Mouse (Mus musculus) lung, embryonic 14.5 days (tissue): ENCODE data around the gene Tubb2b. TPM values are rescaled to one million over a fixed set of nuclear protein-coding genes. Genes with fewer than 3 reads are reported as not detected.

ENCODE experiments used
- ATAC-seq: fragments of 200-750 bp; cut with Nextera tagmentation; 2 replicates; pipeline ENCODE4 v1.8.0; 2017; ENCODE audit warnings: mild to moderate bottlenecking, moderate TSS enrichment, moderate library complexity; ENCODE audit not compliant: insufficient read depth
- DNase-seq: peaks from one replicate; pipeline ENCODE4 v3.0.0-alpha.2; 2015
- H3K27ac ChIP-seq: fragments of 300-500 bp; sonication (generic); 2 replicates; pipeline ENCODE4 v1.5.1; 2014; ENCODE audit warnings: low read depth, mild to moderate bottlenecking, moderate library complexity
- H3K27me3 ChIP-seq: fragments of 300-500 bp; sonication (generic); 2 replicates; pipeline ENCODE4 v1.6.1; 2014; ENCODE audit warnings: low read length, control low read depth; ENCODE audit not compliant: insufficient read depth
- H3K36me3 ChIP-seq: fragments of 300-500 bp; sonication (generic); 2 replicates; pipeline ENCODE4 v1.6.1; 2014; ENCODE audit warnings: control low read depth; ENCODE audit not compliant: insufficient read depth
- H3K4me1 ChIP-seq: fragments of 300-500 bp; sonication (generic); 2 replicates; pipeline ENCODE4 v1.6.1; 2014; ENCODE audit warnings: antibody characterized with exemption, control low read depth; ENCODE audit not compliant: insufficient read depth
- H3K4me2 ChIP-seq: fragments of 300-500 bp; sonication (generic); 2 replicates; pipeline ENCODE4 v1.6.1; 2014; ENCODE audit warnings: mild to moderate bottlenecking
- H3K4me3 ChIP-seq: fragments of 300-500 bp; sonication (generic); 2 replicates; pipeline ENCODE4 v1.5.1; 2014; ENCODE audit warnings: low read depth, low read length
- H3K9ac ChIP-seq: fragments of 300-500 bp; sonication (generic); 2 replicates; pipeline ENCODE4 v1.6.1; 2014
- H3K9me3 ChIP-seq: fragments of 300-500 bp; sonication (generic); 2 replicates; pipeline ENCODE4 v1.6.1; 2016; ENCODE audit warnings: low read depth, low read length, control low read depth
- CTCF ChIP-seq: IDR thresholded peaks from 2 replicates; pipeline ENCODE4 v1.5.1; 2016; ENCODE audit warnings: antibody characterized with exemption, low read depth
- WGBS: fragments of 180-500 bp; shearing (Covaris S2); extraction: QIAGEN DNeasy Blood & Tissue Kit; methylation state at CpG from one replicate; pipeline ENCODE4 v1.1.7; 2014; 5-methylcytosine and 5-hydroxymethylcytosine counted together
- polyA plus RNA-seq: library from polyadenylated mRNA; unstranded; fragments of >200 nt; fragmentation: Nextera tagmentation; extraction: Ambion mirVana; gene quantifications from 2 replicates; pipeline ENCODE4 v1.2.1, GENCODE M21; 2014

The Tubb2b gene
- polyA plus RNA-seq, 1 experiment from 2014 or later, result 15.9 TPM

GRCm38 (mm10) chr13:34114654-34115053 is 15.6 kb downstream of the Tubb2b start:
- no peak for DNase-seq
- TF ChIP-seq CTCF, result no peak
- no peak overlapping the region for H3K9ac ChIP-seq
- ATAC-seq, result no peak
- no peaks in the 10 kb centered on the region for H3K9me3 ChIP-seq
- no peaks in the 10 kb centered on the region for H3K27me3 ChIP-seq
- H3K4me3 ChIP-seq, result no peak overlapping the region
- no peaks in the 10 kb centered on the region for H3K4me1 ChIP-seq
- no peak overlapping the region for H3K27ac ChIP-seq
- H3K36me3 ChIP-seq, result no peaks in the 10 kb centered on the region
- 84% methylated on average over 4 of the region's 4 CpGs for WGBS
- no peak overlapping the region for H3K4me2 ChIP-seq

DNA sequence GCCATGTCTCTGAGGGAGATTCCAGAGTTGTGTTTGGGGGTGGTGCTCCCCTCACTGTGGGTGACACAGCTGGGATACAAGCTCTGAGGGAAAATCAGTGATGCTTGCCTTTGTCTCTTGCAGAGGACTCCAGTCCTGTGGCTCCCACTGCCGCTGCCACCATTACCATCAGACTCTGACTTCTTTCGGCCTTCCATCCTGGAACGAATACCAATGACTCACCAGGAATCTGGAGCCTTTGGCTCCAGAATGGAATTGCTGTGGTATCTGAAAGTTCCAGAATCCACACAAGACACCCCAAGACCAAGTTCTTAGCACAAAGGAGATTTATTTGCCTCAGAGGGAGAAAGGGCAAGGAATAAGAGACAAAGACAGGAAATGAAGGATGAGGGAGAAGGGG is 17.2 kb downstream of the Tubb2b start:
- 90% methylated on average over 3 of the region's 3 CpGs for WGBS
- Histone ChIP-seq H3K27ac (no peak overlapping the region), H3K4me3 (no peak overlapping the region), H3K27me3 (no peaks in the 10 kb centered on the region), H3K4me2 (no peak overlapping the region), H3K9ac (no peak overlapping the region), H3K9me3 (no peaks in the 10 kb centered on the region), H3K4me1 (no peaks in the 10 kb centered on the region), H3K36me3 (no peaks in the 10 kb centered on the region)
- no peak for TF ChIP-seq CTCF
- no peak for ATAC-seq
- no peak for DNase-seq

DNA sequence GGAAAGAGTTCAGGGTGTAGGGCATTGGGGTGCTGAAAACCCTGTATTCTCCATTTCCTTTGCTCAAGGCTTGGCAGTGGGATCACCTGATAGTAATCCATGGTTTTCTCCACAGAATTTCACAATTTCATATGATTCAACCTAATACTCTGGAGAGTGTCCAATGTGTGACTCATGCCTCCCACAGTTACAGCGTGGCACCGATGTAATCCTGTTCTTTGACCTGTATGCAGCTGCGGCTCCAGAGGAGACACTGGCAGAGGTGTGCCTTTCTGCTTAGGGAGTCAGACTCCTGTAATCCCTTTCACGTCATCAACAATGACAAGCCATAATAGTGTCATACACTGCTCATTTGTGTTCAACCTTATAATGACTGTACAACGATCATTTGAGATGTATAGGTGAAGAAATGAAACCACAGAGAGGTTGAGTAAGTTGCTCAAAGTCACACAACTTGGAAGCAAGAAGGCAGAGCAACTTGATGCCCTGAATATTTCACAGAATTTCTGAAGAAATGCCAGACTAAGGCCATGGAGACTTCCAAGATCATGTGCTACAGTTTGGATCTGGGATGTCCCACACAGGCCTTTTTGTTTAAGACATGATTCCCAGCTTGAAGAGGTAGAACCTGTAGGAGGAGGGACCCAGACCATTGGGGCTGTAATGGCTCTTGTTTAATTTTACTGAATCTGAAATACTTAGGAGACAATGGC is 17.7 kb downstream of the Tubb2b start:
- TF ChIP-seq CTCF, result no peak
- Histone ChIP-seq H3K4me2 (no peak overlapping the region), H3K27ac (no peak overlapping the region), H3K4me3 (no peak overlapping the region), H3K27me3 (no peaks in the 10 kb centered on the region), H3K4me1 (no peaks in the 10 kb centered on the region), H3K36me3 (no peaks in the 10 kb centered on the region), H3K9ac (no peak overlapping the region), H3K9me3 (no peaks in the 10 kb centered on the region)
- DNase-seq, result no peak
- 75% methylated on average over 5 of the region's 5 CpGs for WGBS
- no peak for ATAC-seq

DNA sequence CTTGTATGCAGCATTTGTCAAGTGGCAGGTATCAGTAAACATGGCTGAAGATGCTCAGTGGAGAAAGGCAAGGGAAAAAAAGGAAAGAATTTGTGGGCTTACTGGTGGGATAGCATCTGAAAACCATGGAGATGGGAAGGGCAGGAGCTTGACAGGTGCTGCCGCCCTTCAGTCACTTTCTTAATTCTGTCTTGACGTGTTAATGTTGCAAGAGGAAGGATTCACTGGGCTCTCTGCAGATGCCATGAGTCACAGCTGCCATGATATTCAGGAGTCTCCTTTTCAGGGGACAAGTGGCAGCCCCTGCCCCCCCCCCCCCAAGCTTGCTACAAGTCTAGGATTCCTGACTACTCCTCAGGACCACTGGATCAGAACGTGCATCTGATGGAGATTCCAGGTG is 18.4 kb downstream of the Tubb2b start:
- no peaks in the 10 kb centered on the region for H3K9me3 ChIP-seq
- H3K36me3 ChIP-seq, result no peaks in the 10 kb centered on the region
- WGBS, result 85% methylated on average over 3 of the region's 3 CpGs
- TF ChIP-seq CTCF, result no peak
- no peak overlapping the region for H3K27ac ChIP-seq
- no peaks in the 10 kb centered on the region for H3K4me1 ChIP-seq
- no peaks in the 10 kb centered on the region for H3K27me3 ChIP-seq
- DNase-seq (no peak), ATAC-seq (no peak)
- H3K4me2 ChIP-seq, result no peak overlapping the region
- H3K4me3 ChIP-seq, result no peak overlapping the region
- H3K9ac ChIP-seq, result no peak overlapping the region

DNA sequence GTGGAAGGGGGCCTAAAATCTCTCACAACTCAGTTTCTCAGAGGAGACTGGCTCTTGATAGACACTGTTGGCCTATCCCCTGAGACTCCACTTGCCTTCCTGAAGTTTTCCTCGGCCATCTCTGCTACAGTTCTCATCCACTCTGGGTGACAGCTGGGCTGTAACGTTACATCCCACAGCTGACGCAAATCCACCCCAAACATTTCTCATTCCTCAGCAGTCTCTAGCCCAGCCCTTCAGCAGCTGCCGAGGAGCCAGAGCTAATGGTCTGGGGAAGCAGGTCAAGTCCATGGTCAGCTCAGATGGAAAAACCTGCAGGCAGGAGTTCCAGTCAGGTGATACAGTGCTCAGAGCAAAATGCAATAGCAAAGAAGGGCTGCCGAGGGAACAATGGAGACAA is 19.2 kb downstream of the Tubb2b start:
- no peaks in the 10 kb centered on the region for H3K27me3 ChIP-seq
- no peaks in the 10 kb centered on the region for H3K36me3 ChIP-seq
- no peak for DNase-seq
- ATAC-seq, result no peak
- no peaks in the 10 kb centered on the region for H3K9me3 ChIP-seq
- WGBS, result 37% methylated on average over 5 of the region's 5 CpGs
- no peak overlapping the region for H3K4me2 ChIP-seq
- no peak overlapping the region for H3K9ac ChIP-seq
- H3K4me1 ChIP-seq, result no peaks in the 10 kb centered on the region
- TF ChIP-seq CTCF, result no peak
- H3K4me3 ChIP-seq, result no peak overlapping the region
- H3K27ac ChIP-seq, result no peak overlapping the region

- ATAC-seq (no peak), DNase-seq (no peak)
- Histone ChIP-seq H3K4me3 (no peak overlapping the region), H3K9ac (no peak overlapping the region), H3K27me3 (no peaks in the 10 kb centered on the region), H3K27ac (no peak overlapping the region), H3K4me2 (no peak overlapping the region), H3K4me1 (no peaks in the 10 kb centered on the region), H3K9me3 (no peaks in the 10 kb centered on the region), H3K36me3 (no peaks in the 10 kb centered on the region)
- 64% methylated on average over 4 of the region's 4 CpGs for WGBS
- TF ChIP-seq CTCF, result no peak
Measured at GRCm38 (mm10) chr13:34109677-34110058, 20.6 kb downstream of the Tubb2b start.

- TF ChIP-seq CTCF, result no peak
- Histone ChIP-seq H3K27me3 (no peaks in the 10 kb centered on the region), H3K9me3 (no peaks in the 10 kb centered on the region), H3K36me3 (no peaks in the 10 kb centered on the region), H3K4me2 (no peak overlapping the region), H3K9ac (no peak overlapping the region), H3K4me3 (no peak overlapping the region), H3K4me1 (no peaks in the 10 kb centered on the region), H3K27ac (no peak overlapping the region)
- WGBS, result 79% methylated on average over 4 of the region's 4 CpGs
- ATAC-seq (no peak), DNase-seq (no peak)
Measured at GRCm38 (mm10) chr13:34109035-34109676, 21.1 kb downstream of the Tubb2b start.
